Mouse (Mus musculus) liver, embryonic 14.5 days (tissue): Measurements from ENCODE around the gene Cdk8.

Source experiments
- CTCF ChIP-seq: IDR thresholded peaks from 2 replicates; pipeline ENCODE4 v1.5.1; 2016; ENCODE audit warnings: antibody characterized with exemption, low read depth, control low read depth
- EP300 ChIP-seq: IDR thresholded peaks from 2 replicates; pipeline ENCODE4 v1.6.1; 2016; ENCODE audit warnings: antibody characterized with exemption, low read depth

DNA sequence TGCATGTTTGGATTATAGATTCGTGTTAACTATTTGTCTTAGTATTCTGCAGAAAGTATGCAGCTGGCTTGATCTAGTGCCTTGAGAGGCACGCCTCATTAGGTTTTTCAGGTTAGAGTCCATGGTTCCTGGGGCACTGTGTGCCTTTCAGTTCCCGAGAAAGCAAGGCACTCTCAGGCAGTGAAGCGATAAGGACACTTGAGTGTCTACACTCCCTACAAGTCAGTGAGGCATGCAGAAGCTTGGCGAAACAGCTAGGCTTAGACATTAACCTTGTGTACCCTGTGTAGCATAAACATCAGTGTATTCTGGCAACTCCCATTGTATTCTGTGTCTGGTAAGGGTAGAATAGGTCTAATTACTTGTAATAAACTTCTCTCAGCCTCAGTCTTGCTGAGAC lies 25.5 kb upstream of the Cdk8 start:
- TF ChIP-seq CTCF, result no peak
- TF ChIP-seq EP300, result no peak
